Mouse (Mus musculus): ENCODE results near the gene Tent4a.

Gene Tent4a

DNA sequence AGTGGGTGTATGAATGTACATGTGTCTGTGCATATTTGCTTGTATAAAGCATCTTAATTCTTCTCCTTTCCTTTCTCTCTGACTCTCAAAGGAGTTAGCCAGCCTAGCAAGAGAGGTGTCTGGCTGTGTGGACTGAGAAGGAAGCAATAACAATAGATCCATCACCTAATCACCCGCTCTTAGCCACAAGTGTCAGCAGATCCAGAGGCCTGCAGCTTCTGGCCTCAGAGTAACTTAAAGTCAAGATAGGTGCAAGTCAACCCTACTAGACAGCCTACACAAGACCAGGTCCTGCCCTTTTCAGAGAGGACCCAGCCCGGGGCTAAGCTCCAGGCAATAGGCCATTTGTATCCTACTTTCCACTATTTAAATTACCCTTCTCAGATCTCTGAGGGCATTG, 54.5 kb downstream of the Tent4a start:
- DNase-seq (ENCODE audit: low read depth, low spot score): no peak

DNA sequence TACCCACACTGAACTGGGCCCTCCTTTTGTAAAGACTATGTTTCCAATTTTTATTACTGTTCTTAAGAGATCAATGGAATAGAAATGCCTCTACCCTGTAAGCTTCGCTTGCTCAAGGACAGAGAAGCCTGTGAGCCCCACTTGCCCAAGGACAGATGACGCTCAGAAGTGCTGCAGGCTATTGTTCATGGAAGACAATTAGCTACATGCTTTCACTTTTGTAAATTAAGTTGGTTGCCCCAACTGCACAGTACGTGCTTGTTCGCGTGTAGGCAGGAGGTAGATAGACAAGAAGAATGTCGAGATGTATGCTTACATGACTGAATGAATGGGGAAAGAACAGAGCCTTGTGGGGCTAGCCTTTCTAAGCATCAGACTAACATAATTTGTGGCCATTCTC, 55.7 kb downstream of the Tent4a start:
- DNase-seq (ENCODE audit: low read depth, low spot score): no peak

DNA sequence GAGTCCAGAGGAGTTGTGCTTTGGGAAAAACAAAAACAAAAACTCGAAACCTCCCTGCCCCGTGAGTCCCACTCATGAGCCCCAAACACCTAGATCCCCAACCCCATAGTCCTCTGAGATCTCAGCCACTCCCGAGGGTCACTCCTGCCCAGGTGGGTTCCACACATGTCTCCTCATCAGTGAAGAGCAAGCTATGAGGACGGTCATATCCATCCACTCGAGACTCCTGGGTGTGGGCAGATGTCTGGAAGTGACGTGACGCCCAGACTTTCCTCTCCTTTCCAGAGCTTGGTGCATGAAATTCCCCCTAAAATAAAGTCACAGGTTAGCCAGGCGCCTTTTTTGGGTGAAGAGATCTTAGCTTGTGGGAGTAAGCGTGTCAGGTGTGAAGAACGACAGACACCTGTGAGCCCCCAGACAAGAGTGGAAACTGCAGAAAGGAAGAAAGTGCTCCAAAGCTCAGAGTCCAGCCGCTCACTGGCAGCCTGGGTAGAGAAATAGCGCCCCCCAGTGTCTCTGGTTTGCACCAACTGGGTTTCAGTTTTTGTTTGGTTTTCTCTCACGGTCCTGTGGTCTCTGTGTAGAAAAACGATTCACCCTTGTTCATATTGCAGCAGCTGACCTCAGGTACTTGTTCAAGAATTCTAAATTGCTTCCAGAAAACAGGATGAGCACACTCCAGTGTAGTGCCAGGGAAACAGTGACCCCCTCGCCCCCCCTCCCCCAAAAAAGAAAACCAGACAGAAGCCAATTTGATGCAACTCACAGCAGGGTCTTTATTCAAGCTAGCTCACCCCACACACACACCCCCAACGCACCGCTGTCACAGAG, 73.6 kb downstream of the Tent4a start:
- DNase-seq (ENCODE audit: low read depth, low spot score): peak; percentile 44

DNA sequence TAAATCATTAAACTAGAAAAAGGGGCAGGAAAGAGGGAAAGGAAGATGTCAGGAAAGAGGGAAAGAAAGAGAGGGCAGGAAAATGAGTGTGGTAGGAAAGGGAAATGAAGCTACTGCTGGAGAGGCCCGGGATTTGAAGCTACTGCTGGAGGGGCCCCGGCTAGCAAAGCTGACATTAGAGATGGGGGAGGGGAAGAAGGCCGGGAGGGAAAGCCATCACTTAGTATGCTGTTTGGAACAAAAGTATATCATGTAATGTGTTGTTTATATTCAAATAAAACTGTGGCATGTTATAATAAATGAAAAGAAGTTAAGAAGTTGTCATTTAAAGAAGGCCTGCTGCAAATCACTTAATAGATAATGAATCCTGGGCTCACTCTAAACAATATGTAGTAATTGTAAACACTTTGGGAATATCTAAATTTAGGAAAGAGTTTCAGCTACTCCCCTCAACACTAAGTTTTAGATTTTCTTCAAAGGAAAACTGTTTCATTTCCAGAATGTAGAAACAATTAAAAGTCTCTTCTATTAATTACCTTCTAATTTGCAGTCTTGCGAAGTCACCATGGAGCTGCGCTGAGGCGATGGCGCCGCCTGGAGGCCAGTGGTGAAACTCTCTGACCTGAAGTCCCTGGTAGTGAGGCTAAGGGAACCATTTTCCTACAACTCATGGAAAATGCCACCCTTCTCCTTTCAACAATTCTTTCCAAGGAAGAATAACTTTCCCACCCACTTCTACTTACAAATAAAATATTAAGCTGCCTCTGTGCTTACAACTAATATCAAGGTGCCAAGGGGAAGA, 74.6 kb downstream of the Tent4a start:
- no peak for DNase-seq (ENCODE audit: low read depth, low spot score)

DNA sequence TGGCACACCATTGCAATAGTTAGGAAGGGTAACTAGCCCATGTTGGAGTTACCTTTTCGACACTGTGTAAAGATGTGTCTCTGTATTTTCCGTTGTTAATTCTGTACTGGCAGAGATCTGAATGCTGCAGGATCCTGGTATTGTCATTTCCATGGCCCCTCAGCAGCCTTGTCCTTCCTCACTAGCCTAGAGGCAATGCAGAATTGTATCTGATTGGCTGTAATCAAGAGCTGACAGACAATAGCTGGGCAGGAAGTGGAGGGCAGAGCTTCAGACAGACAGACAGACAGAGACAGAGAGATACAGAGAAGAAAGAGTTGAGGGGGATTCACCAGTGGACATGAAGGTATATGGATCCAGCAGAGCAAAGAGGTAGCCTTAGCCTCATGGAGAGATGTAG, 75.5 kb downstream of the Tent4a start:
- DNase-seq (ENCODE audit: low read depth, low spot score): no peak

DNA sequence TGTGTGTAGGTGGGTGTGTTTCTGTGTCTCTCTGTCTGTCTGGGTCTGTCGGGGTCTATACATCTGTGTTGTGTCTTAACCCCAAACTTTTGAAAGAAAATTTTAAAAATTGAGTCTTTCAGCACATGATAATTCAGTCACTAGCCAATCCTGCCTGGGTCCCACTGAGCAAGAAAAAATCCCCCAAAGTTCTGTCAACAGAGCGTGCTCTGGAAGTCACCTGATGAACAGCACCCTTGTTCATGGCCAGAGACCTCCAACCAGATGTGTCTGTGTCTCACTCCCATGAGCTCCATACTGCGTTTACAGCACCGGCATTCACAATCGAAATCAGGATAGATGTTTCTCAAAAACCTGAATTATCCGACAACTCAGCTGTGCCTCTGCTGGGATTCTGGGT, 76.0 kb downstream of the Tent4a start:
- DNase-seq (ENCODE audit: low read depth, low spot score): no peak

DNA sequence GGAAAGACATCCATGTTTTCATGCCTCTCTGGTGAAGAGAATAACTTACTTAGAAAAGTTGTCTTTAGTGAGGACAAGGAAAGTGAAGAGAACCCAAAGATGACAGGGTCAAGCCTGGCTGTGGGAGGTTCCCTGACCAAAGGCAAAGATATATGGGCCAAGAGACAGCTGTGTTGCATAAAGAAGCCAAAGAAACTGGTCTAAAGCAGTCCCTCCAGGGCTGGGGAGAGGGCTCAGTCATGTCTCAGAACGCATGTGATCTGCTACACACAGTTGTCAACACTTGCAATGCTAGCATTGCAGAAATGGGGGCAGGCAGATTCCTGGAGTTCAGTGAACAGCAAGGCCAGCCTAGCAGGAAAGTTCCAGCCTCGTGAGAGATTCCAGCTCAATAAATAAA, 77.3 kb downstream of the Tent4a start:
- DNase-seq (ENCODE audit: low read depth, low spot score): no peak

DNA sequence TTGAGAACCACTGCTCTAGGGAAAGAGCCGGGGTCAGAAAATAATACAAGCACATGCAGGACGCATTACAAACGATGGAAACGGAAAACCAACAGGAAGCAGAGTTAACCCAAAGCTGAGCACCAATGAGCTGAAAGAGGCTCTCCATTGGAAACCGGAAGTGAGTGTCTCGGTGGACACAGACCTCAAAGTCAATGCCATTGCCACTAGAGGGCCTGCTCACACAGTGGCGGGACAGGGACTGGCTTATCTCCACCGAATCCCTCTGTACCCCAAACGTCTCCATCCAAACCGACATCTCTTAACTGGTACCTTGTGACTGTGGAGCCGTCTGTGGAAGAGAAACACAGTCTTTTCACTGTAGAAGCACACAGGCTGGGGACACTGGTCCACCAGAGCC, 77.8 kb downstream of the Tent4a start:
- DNase-seq (ENCODE audit: low read depth, low spot score): no peak

DNA sequence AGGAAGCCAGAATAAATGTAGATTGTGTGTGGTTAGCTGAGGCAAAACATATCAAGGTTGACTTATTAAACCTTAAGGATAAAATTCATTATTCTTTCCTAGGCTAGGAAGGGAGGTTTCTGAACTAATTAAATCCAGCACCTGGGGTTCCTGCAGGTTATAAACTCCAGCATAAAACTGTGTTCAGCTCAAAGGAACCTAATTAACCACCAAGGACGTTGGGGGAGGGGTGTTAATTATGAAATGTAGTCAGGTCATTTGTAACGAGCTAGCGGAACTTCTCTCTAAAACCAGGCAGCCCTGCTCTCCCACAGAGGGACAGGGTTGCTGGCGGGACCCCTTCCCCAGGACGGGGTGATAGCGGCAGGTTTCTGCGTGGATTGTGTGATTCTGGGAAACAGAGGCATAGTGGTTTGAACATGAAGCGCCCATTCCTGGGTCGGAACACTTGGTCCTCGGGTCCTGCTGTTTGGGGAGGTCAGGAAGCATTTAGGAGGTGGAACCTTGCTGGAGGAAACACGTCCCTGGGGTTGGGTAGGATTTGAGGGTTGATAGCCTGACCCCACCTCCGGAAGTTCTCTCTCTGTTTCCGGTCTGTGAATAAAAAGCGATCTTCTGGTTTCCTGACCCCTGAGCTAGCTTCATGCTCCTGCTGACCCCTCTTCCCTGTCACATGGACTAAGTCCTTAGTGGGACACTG, 78.8 kb downstream of the Tent4a start:
- DNase-seq (ENCODE audit: low read depth, low spot score): no peak

All from embryo, embryonic 11.5 days (tissue).